Mouse (Mus musculus) erythroblast, embryonic 14.5 days (primary cell): ENCODE data around the gene Gm13119. TPM values are rescaled to one million over a fixed set of nuclear protein-coding genes. Genes with fewer than 3 reads are reported as not detected.
"Not testable (repeated sequence)": the region's sequence is repeated elsewhere in the genome, so short reads cannot be mapped to it uniquely, and the experiment has no call there.

Experiments
- H3K27me3 ChIP-seq: 2 replicates; pipeline ENCODE4 v1.6.1; 2012; ENCODE audit warnings: inconsistent platforms; ENCODE audit not compliant: control insufficient read depth
- H3K36me3 ChIP-seq: 2 replicates; pipeline ENCODE4 v1.6.1; 2012; ENCODE audit warnings: mild to moderate bottlenecking, inconsistent platforms; ENCODE audit not compliant: control insufficient read depth
- H3K4me1 ChIP-seq: 2 replicates; pipeline ENCODE4 v1.6.1; 2012; ENCODE audit warnings: inconsistent platforms; ENCODE audit not compliant: control insufficient read depth
- H3K4me3 ChIP-seq: replicated peaks from 2 replicates; pipeline ENCODE3; 2012; ENCODE audit warnings: moderate library complexity, mild to moderate bottlenecking, inconsistent platforms
- H3K9me3 ChIP-seq: 2 replicates; pipeline ENCODE4 v1.6.1; 2012; ENCODE audit warnings: low read length, inconsistent platforms, mixed read lengths; ENCODE audit not compliant: control insufficient read depth
- GATA1 ChIP-seq: IDR thresholded peaks from 2 replicates; pipeline ENCODE4 v1.6.1; 2012; ENCODE audit warnings: low read length, inconsistent platforms, mixed read lengths
- TAL1 ChIP-seq: IDR thresholded peaks from 3 replicates; pipeline ENCODE4 v1.6.1; 2012; ENCODE audit warnings: low read length, inconsistent platforms, mixed read lengths
- polyA plus RNA-seq: library from polyadenylated mRNA; stranded (reverse); fragments of >175 nt; gene quantifications from 2 replicates; pipeline ENCODE4 v1.2.3, GENCODE M21; 2012

The Gm13119 gene
- polyA plus RNA-seq = not detected in 2 replicates

- not testable (repeated sequence) for H3K4me3 ChIP-seq, H3K4me1 ChIP-seq, H3K36me3 ChIP-seq, H3K9me3 ChIP-seq, H3K27me3 ChIP-seq
These were observed at the start of gene Gm13119 for GRCm38 (mm10) chr4:144357642-144358041. Gene Gm13119 (plus strand): TSS chr4:144357942.

- not testable (repeated sequence) for H3K36me3 ChIP-seq, H3K4me3 ChIP-seq, H3K27me3 ChIP-seq, H3K9me3 ChIP-seq, H3K4me1 ChIP-seq
These were observed 44.9 kb upstream of the Gm13119 start for GRCm38 (mm10) chr4:144312666-144313460.

- not testable (repeated sequence) for H3K4me1 ChIP-seq, H3K9me3 ChIP-seq, H3K4me3 ChIP-seq, H3K27me3 ChIP-seq, H3K36me3 ChIP-seq
These were observed 27.8 kb upstream of the Gm13119 start, which contains the start of gene Gm13128 for GRCm38 (mm10) chr4:144329949-144330348. Gene Gm13128 (plus strand): TSS chr4:144330249.

- not testable (repeated sequence) for H3K4me1 ChIP-seq, H3K4me3 ChIP-seq, H3K9me3 ChIP-seq, H3K27me3 ChIP-seq, H3K36me3 ChIP-seq
These were observed 21.9 kb upstream of the Gm13119 start for GRCm38 (mm10) chr4:144335856-144336255.

GRCm38 (mm10) chr4:144377911-144378310, 20.2 kb downstream of the Gm13119 start, which contains the start of gene Pramef20:
Gene Pramef20 (minus strand): TSS chr4:144377933.
- Histone ChIP-seq H3K36me3 (no peaks in the 10 kb centered on the region), H3K4me3 (no peak within 1 kb of the TSS), H3K9me3 (peaks cover 10% of the 10 kb centered on the region), H3K27me3 (no peaks in the 10 kb centered on the region), H3K4me1 (no peaks in the 10 kb centered on the region)
- TF ChIP-seq TAL1 = no peak
- no peak for TF ChIP-seq GATA1

- H3K4me1 ChIP-seq = no peaks in the 10 kb centered on the region
- TF ChIP-seq TAL1 = no peak
- TF ChIP-seq GATA1 = no peak
- H3K9me3 ChIP-seq = peaks cover 7% of the 10 kb centered on the region
- H3K27me3 ChIP-seq = no peaks in the 10 kb centered on the region
- H3K4me3 ChIP-seq = no peak overlapping the region
- no peaks in the 10 kb centered on the region for H3K36me3 ChIP-seq
These were observed 38.6 kb downstream of the Gm13119 start for GRCm38 (mm10) chr4:144396316-144396715.

- no peak for TF ChIP-seq GATA1
- no peak for TF ChIP-seq TAL1
These were observed 45.0 kb downstream of the Gm13119 start for GRCm38 (mm10) chr4:144402712-144403111.

GRCm38 (mm10) chr4:144404456-144405086, 46.8 kb downstream of the Gm13119 start:
- Histone ChIP-seq H3K4me3 (no peak overlapping the region), H3K4me1 (no peaks in the 10 kb centered on the region), H3K27me3 (no peaks in the 10 kb centered on the region), H3K36me3 (no peaks in the 10 kb centered on the region), H3K9me3 (no peaks in the 10 kb centered on the region)
- TF ChIP-seq TAL1 = no peak
- no peak for TF ChIP-seq GATA1

More at GRCm38 (mm10) chr4:144402712-144403111, 45.0 kb downstream of the Gm13119 start:
- Histone ChIP-seq H3K27me3 (no peaks in the 10 kb centered on the region), H3K4me3 (no peak overlapping the region), H3K4me1 (no peaks in the 10 kb centered on the region), H3K36me3 (no peaks in the 10 kb centered on the region), H3K9me3 (no peaks in the 10 kb centered on the region)

- H3K9me3 ChIP-seq = no peaks in the 10 kb centered on the region
These were observed 48.5 kb downstream of the Gm13119 start for GRCm38 (mm10) chr4:144406261-144406660.

GRCm38 (mm10) chr4:144408290-144408689, 50.5 kb downstream of the Gm13119 start, which contains the start of gene Pramef12:
Gene Pramef12 (minus strand): TSS chr4:144408464.
- no peak for TF ChIP-seq TAL1
- TF ChIP-seq GATA1 = no peak
- no peaks in the 10 kb centered on the region for H3K9me3 ChIP-seq
- no peaks in the 10 kb centered on the region for H3K36me3 ChIP-seq

More at GRCm38 (mm10) chr4:144406261-144406660, 48.5 kb downstream of the Gm13119 start:
- Histone ChIP-seq H3K27me3 (no peaks in the 10 kb centered on the region), H3K36me3 (no peaks in the 10 kb centered on the region), H3K4me3 (no peak overlapping the region), H3K4me1 (no peaks in the 10 kb centered on the region)
- TF ChIP-seq TAL1 = no peak
- TF ChIP-seq GATA1 = no peak

More at GRCm38 (mm10) chr4:144408290-144408689, 50.5 kb downstream of the Gm13119 start, which contains the start of gene Pramef12:
- no peaks in the 10 kb centered on the region for H3K27me3 ChIP-seq
- no peak within 1 kb of the TSS for H3K4me3 ChIP-seq
- H3K4me1 ChIP-seq = no peaks in the 10 kb centered on the region

Other genes with a start within 250 kb of the Gm13119 start
- not detected in 2 replicates for gene Oog3, start 195.3 kb upstream of the Gm13119 start, polyA plus RNA-seq
- not detected in 2 replicates for gene Oog2, start 167.2 kb upstream of the Gm13119 start, polyA plus RNA-seq
- gene C87977, start 144.6 kb upstream of the Gm13119 start, polyA plus RNA-seq = not detected in 2 replicates
- not detected in 2 replicates for gene Pramel5, start 77.5 kb upstream of the Gm13119 start, polyA plus RNA-seq
- not detected in 2 replicates for gene Gm13128, start 27.7 kb upstream of the Gm13119 start, polyA plus RNA-seq
- gene Pramef20, start 20.0 kb downstream of the Gm13119 start, polyA plus RNA-seq = not detected in 2 replicates
- gene Pramef12, start 50.5 kb downstream of the Gm13119 start, polyA plus RNA-seq = not detected in 2 replicates
- gene 1700012P22Rik, start 80.8 kb downstream of the Gm13119 start, polyA plus RNA-seq = not detected in 2 replicates
- gene Gm9944, start 95.4 kb downstream of the Gm13119 start, polyA plus RNA-seq = not detected in 2 replicates
- not detected in 2 replicates for gene Aadacl3, start 105.8 kb downstream of the Gm13119 start, polyA plus RNA-seq
- not detected in 2 replicates for gene 9430007A20Rik, start 161.9 kb downstream of the Gm13119 start, polyA plus RNA-seq
- gene Gm13124, start 207.2 kb downstream of the Gm13119 start, polyA plus RNA-seq = not detected in 2 replicates